Mouse (Mus musculus) forebrain, embryonic 10.5 days (tissue): ENCODE results near the gene Cpne4. TPM values are rescaled to one million over a fixed set of nuclear protein-coding genes. Genes with fewer than 3 reads are reported as not detected.

Experiments
- DNase-seq: peaks from one replicate; pipeline ENCODE4 v3.0.0-alpha.2; 2017; ENCODE audit warnings: low spot score; ENCODE audit errors: extremely low spot score
- H3K27ac ChIP-seq: fragments of 300-500 bp; sonication (generic); 2 replicates; pipeline ENCODE4 v1.5.1; 2016; ENCODE audit warnings: mild to moderate bottlenecking
- H3K27me3 ChIP-seq: fragments of 300-500 bp; sonication (generic); 2 replicates; pipeline ENCODE4 v1.6.1; 2016; ENCODE audit warnings: mild to moderate bottlenecking; ENCODE audit not compliant: poor library complexity, severe bottlenecking
- H3K36me3 ChIP-seq: fragments of 300-500 bp; sonication (generic); replicated peaks from 2 replicates; pipeline ENCODE4 v1.6.1; 2016; ENCODE audit warnings: mild to moderate bottlenecking, moderate library complexity
- H3K4me1 ChIP-seq: fragments of 300-500 bp; sonication (generic); 2 replicates; pipeline ENCODE4 v1.6.1; 2016
- H3K4me3 ChIP-seq: fragments of 300-500 bp; sonication (generic); 2 replicates; pipeline ENCODE4 v1.5.1; 2016; ENCODE audit warnings: mild to moderate bottlenecking, moderate library complexity
- H3K9me3 ChIP-seq: fragments of 300-500 bp; sonication (generic); 2 replicates; pipeline ENCODE4 v1.6.1; 2016; ENCODE audit warnings: mild to moderate bottlenecking, moderate library complexity
- WGBS: fragments of 180-500 bp; shearing (Covaris S2); methylation state at CpG from one replicate; pipeline ENCODE4 v1.1.7; 2016; 5-methylcytosine and 5-hydroxymethylcytosine counted together
- microRNA-seq: library from miRNA; unstranded; fragments of <30 nt; microRNA quantifications from one replicate; pipeline ENCODE4, GENCODE M21; 2017
- polyA plus RNA-seq: library from polyadenylated mRNA; unstranded; fragments of >200 nt; fragmentation: Nextera tagmentation; extraction: Ambion mirVana; gene quantifications from 2 replicates; pipeline ENCODE4 v1.2.1, GENCODE M21; 2016

Cpne4 gene
- polyA plus RNA-seq, 1 experiment from 2014 or later, result 0.35 TPM

DNA sequence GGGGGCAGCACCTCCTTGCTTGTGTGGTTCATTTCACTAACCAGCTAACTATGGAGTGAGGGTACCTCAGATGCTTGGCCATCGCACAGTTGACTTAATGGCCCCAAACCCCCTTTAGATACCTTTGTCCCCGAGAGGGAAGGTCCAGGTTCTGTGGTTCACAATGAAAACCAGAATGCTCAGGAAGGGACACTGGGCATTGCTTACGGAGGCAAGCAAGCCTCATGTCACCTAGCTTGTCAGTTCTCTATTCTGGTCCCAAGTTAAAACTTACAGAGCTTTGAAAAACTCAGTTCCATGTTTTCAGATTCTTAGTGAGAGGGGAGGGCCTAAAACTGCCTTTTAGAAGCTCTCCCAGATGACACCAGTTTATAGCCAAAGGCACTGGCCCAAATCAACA lies 533.2 kb downstream of the Cpne4 start:
- Histone ChIP-seq H3K27me3 (no peaks in the 10 kb centered on the region), H3K36me3 (peaks cover 37% of the 10 kb centered on the region), H3K4me1 (no peaks in the 10 kb centered on the region), H3K27ac (no peak overlapping the region), H3K9me3 (no peaks in the 10 kb centered on the region), H3K4me3 (no peak overlapping the region)
- no peak for DNase-seq
- 94% methylated on average over 3 of the region's 3 CpGs for WGBS

Small RNA genes within 50 kb of the gene (microRNA-seq; reads per million reads assigned to microRNA genes)
- not detected for gene Gm23391

Other genes starting within 250 kb of the Cpne4 start
- gene Acpp, start 209.5 kb upstream of the Cpne4 start, polyA plus RNA-seq, result 0.12 and 0.36 TPM in 2 replicates